Mouse (Mus musculus) embryo, embryonic 9.5 days (tissue): ENCODE measurements at regions not wholly inside any gene's neighbourhood (a gene's known extent, or its start where the extent isn't known, plus 50 kb on each side); places are given as distances from the start of the nearest gene placed in this dataset.

Source experiments
- DNase-seq: peaks from one replicate; pipeline ENCODE4 v3.0.0-alpha.2; 2017; ENCODE audit errors: extremely low spot score

DNA sequence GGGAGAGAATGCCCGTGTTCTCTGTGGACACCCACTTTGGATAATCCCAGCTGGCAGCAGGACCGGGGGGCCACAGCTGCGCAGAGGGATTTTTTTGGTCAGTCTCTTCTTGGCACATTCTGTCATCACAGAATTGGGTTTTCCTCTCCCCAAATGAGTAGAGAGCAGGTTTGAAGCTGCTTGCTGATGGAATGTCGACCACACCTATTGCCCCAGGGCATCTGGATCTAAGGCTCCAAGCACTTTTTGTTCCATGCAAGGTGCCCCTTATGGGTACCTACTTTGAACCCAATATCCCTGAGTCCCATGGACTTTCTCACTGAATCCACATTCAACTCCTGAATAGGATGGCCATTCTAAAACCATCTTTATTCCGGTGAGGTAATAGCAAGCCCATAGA is 314.3 kb upstream of the Npvf start:
- DNase-seq = no peak

DNA sequence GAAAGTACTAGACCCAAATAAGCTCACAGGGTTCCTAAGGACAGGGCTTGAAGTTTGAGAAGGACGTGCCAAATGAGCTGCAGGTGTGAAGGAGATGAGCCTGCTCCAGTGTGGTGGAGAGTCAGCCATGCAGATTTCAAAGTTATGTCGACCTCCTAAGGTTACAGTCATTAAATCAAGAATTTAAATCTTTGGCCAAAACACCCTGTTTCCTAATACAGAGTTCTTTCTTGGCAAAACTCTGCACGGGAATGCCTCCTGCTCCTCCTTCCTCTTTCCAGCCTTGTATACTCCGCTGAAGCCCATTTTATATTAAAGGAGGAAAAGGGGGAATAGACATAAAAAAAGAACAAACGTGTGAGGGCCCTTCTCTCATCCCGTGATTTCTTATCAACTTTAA is 315.1 kb upstream of the Npvf start:
- DNase-seq = no peak

DNA sequence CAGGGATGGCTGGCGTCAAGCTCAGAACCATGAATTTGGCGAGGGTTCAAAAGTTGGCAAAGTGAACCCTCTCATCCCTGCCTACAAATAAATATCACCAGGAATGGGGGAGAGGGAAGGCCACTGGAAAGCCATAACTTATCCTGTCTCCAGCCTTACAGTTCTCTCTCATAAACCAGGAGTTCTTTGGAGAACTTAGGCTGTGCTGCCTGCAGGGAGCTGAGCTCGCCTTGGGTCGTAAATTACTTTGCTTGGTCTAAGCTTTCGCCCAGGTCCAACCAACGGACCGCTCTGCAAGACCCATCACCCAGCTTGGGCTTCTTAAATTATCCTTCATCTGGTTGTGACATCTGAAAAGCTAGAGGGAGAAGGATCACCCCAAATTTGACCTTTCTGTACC is 315.8 kb upstream of the Npvf start:
- no peak for DNase-seq

DNA sequence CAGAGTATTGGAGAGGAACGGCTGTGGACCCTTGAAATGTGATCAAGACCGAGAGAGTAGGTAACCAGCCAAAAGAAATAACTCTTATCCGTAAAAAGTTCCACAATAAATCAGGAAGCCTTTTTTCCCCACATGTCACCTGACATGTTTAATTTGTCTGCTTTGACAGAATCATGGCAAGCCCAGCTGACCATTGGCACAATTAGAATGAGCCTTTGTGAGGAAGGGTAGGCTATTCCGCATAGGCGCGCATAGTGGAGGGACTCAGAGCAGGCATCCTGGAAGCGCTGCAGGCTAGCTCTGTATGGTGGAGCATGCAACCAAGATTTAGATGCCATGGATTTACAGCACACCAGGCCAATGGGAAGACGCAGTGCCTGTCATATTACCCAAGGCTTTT is 316.5 kb upstream of the Npvf start:
- no peak for DNase-seq

DNA sequence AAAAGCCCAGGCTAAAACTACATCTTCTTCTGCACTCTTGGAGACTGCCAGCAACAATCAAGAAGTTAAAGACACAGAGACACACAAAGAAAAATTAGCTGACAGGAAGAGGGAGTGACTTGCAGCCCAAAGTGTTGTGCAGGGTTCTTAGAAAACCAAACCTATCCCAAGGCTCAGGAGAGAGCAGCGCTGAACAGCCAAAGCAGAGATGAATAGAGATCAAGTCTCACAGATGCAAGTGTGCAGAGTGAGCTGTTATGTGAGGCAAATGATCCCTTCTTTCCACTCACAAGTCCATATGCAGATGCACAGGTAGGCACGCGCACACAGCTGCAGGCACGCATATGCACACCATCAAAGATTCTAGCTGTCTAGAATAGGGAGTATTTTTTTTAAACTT is 318.0 kb upstream of the Npvf start:
- DNase-seq = no peak

DNA sequence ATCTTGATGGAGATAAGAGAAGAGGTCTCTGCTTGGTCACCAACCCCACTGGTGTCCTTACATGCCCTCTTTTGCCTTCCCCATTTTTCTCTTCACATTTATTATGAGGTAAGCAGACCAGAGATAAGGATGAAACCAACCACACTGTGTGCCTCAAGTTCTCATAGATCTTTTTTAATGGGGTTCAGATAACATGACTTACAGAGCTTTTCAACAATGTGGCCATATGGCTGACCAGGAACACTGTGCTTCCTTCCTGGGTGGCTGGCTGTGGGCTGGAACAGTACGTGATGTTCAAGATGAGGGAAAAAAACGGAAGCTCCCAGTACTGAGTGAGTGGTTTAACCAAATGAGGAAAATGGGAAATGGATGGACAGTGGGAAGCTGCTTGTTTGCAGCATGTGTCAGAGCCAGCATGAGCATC is 319.0 kb upstream of the Npvf start:
- no peak for DNase-seq

DNA sequence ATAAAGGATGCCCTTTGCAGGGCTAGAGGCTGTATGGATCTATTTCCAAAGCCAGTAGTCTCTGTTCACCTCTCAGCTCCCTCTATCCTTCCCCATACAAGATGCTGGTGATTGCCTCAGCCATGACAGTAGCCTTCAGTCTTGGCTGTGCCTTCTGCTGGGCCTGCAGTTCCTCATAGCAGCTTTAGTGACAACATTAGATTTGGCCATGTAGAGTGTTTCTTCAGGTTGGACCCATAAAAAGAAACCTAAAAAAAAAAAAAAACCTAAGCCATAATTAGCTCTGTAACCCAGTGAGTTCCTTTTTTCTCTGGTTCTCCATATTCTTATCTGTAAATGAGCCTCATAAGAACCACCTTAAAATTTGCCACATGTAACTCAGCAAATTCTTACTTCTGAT is 319.6 kb upstream of the Npvf start:
- no peak for DNase-seq

DNA sequence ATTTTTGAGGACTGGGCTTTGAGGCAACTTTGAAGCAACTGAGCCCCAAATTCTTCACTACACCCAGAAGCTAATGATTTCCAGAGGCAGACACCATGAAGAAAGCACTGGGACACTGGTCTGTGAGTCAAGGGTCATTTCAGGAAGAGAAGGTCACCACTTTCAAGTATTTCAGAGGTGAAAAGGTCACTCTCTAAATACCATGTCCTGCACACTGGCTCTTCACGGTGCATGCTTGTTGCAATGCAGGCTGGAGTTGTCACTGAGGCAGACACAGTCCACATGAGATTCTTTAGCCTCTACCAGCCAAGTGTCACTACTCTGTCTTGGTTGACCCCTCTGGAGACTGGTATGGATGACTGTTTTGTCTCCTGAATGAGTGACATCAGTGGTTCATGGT is 320.7 kb upstream of the Npvf start:
- no peak for DNase-seq

DNA sequence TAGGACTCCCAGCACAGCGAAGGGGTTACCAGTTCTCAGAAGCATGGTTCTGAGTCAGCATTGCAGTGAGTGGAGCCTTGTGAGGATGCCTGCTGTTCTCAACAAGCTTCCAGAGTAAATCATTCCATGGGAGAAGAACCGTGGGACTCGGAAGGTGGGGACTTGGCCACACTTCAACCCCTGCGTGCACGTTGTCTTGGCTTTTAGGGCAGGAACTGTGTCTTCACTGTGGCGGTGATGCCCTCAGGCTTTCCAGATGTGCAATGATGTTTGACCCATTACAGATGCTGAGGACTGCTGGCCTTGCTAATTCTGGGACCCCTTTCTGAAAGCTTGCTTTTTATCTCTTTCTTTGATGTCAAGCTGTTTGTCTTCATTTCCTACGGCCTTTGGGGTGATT is 322.7 kb upstream of the Npvf start:
- peak; percentile 52 for DNase-seq

DNA sequence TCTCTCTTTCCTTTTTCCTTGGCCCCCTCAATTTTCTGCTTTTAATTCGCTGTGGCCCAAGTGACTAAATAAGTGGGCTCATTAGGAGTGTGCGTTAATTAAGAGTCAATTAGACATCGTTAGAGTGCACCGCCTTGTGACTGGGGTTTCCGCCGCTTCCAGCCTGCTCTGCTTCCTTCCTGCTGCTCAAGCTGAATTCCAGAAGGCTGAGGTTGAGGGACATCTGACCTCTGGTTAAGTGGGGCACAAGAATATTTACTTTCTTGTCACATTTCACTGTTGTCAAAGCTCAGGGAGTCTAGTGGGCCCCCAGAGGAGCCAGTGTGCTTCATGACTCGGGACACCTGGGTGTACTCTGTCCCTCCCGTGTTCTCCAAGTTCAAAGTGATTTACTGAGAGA is 323.1 kb upstream of the Npvf start:
- peak; percentile 67 for DNase-seq

DNA sequence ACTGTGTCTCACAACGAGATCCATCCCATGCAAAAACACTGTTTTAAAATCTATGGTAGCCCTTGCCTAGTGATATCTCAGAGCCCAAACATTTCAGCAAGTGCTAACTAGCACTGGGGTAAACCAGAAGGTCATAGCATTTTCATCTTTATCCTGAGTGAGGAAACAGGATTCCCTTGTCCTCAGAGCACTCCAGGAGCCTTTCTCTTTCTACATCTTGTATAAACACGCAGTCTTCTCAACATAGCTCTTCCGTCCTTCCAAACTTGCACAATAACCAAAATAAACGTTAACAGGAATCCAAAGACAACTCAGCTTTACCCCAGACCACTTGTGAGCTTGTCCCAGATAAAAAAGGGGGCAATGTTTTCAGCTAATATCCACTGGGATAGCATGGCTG is 323.8 kb upstream of the Npvf start:
- no peak for DNase-seq

DNA sequence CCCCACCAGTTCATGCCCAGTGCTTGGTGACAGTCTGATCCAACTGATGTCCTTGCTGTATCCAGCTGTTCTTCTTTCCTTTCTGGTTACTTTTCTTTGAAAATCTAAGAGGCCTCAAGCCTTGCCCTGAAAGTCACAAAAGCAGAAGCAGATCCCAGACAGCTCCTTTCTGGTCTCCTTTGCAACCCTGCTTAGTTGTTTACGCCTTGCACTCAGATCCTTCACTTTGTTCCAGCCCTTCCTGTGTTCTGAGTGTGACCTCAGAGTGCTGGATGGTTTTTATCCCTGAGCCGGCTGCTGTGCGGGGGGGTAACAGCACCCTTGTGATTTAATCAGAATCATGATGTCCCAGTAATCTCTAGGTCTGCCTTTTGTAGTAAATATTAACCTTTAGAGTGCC is 324.3 kb upstream of the Npvf start:
- DNase-seq = no peak

DNA sequence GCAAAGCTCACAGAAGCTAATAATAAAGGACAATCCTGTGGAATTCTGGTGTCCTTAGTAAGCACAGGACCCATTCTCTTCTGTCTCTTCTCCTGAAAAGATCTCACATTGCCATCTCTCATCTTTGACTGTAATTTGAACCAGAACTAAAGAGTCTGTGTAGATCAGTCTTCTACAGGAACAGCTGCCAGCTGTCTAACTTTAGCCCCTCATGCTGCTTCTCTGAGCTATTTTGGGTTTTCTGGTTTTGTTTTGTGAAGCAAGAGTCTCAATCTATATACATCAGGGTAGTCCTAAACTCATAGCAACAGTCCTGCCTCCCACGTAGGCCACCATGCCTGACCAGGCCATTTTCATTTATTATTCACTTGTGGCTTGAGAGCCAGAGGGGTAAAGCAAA is 325.5 kb upstream of the Npvf start:
- no peak for DNase-seq

DNA sequence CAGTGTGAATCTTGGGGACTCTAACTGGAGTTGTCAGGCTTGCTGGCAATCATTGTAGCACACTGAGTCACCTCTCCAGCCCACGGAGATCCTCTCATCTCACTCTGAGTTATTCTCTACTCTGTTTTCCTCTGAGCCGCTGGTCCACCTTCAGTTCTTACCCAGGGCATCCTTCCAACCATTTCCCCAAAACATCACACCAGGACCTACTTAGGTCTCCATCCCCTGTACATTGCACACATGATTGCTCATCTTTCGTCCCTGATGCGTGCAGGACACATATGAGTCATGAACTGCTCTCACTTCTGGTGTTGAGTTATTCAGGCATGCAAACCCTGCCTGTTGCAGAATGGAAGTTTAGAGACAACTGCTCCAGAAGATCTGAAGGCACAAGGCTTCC is 326.1 kb upstream of the Npvf start:
- DNase-seq = no peak

DNA sequence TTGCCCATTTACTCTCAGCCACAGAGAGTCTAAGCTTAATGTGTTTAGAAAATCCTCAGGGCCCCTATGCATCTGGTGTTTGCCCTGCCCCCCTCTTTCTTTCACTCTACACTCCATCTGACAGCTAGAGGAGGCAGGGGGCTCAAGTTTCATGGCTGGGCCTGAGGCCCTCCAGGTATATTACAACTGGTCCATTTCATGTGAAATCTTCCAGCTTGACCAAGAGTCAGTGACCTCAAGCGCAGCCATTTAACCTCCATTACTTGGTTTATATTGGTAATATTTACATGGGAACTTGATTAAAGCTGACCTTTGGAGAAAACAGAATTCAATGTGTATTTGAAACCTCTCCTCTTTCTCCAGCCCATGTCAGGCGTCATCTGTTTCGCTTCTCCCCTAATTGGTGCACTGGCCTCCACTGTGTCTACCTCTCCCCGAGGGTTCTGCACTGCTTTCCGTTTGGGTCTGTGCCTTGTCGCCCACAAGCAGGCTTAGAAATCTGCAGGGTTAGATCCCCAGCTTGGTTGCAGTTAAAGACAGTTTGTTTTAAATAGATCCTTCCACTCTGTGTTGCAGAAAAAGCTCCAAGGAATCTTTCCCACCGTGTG is 327.6 kb upstream of the Npvf start:
- peak; percentile 63 for DNase-seq

DNA sequence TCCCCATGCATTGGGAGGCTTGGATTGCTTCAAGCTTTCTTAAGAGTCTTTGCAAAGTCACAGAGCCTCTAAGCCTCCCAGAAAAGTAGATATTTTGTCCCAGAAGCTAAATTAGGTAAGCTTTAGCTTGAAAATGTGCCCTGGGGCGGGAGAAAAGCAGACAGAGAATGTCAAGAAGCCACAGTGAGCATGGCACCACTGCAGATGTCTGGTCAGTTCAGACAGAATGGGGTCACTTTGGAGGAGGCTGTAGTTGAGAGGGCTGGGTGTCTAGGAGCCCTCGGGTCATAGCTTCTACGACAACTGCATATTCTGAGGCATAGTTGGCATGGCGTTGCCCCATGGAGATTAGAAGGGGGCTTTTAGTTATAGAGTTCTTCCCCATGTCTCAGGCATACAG is 328.6 kb upstream of the Npvf start:
- DNase-seq = no peak

DNA sequence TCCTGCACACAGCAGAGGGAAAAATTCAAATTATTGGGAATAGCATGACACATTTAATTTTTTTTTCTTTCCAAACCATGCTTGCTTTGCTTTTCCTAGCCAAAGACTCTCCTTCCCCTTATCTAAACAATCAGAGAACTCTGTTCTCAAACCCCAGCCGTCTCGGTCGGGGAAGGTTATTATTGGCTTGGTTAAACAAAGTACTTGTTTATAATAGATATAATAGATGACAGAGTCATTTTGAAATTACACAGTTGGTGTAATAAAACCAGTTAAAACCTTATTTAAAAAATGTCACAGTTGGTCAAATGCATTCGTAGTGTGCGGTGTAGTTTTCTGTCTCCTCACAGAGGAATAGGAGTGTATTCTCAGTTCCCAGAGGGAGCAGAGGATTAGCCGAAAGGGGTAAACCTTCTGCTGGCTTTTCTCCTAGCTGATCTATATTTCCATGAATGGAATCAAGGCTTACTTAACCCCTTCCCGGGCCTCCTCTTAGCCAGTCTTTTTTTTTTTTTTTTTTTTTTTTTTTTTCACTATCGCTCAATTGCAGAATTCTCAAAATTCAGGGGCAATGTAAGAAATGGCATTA is 329.4 kb upstream of the Npvf start:
- no peak for DNase-seq

DNA sequence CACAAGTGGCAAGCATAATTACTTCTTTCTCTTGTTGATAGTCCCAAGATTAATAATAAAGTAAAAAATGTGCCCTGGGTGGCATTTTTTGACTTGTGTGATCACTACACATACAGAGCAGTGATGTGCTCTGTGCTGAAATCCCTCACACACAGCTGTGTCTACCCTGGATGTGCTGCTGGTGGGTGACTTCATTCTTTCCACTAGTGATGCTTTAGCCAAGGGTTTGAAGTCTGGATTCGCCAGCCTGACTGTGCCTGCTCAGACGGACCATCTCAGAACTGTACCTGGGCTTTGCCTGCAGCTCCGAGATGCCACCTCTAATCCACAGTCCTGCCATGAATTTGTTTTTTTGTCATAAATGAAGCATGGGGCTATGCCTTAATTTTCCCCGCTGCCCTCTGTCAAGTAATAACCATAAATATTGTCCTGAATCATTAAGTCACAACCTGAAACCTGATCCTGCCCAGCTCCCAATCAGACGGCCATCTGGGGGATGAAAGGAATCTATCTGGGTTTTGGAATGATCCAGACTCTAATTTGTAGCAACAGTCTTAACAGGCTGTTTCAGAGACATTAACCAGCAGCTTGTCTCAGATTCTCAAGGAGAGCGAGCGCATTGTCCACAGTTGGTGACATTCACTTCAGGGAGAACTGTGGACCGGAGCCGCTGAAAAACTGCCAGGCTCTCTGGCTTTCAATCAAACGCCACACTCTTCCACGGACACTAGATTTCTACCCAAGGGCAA is 330.1 kb upstream of the Npvf start:
- no peak for DNase-seq

DNA sequence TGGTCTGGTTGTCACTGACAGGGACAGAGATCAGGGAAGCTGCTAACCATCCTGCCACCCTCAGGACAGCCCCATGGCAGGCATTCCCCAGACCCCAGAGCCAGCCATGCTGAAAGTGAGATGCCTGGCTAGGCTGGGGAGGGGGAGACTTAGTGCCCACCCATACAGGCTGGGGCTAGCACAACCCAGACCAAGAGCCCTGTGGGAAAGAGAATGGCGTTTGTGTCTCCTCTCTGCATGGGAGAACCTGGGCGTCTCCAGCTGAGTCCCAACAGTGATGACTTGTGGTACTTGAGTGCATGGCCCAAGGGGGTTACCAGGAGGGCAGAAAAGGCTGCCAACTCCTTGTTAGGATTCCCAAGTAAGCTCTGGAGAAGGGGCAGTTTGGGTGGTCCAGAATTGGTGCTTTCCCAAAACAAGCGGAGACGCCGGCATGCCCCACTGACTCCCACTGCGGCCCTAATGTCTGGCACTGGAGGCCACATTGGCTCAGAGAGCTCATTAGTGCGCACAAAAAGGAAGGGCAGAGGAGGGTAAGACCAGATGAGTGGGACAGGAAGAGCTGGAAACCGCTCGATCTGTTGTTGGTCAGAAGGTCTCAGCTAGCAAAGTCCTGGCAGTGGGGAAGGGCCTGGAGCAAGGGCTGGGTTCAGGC is 332.2 kb upstream of the Npvf start:
- no peak for DNase-seq

DNA sequence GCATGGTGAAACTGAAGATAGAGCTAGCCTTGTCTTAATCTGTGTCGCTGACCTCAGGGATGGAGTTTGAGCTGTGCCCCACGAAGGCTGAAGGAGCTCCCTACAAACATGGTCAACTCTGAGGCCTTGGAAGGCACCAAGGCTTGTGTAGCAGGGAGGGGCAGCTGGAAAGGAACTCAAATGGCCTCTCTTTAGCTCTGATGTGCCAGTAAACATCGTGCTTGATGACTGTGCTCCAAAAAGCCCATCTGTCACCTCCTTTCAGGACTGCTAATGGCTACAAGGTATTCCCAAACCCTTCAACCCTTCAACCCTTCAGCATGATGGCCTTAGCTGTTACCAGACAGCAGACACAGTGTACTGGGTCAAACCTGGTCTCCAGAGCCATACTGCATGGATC is 334.3 kb upstream of the Npvf start:
- no peak for DNase-seq

DNA sequence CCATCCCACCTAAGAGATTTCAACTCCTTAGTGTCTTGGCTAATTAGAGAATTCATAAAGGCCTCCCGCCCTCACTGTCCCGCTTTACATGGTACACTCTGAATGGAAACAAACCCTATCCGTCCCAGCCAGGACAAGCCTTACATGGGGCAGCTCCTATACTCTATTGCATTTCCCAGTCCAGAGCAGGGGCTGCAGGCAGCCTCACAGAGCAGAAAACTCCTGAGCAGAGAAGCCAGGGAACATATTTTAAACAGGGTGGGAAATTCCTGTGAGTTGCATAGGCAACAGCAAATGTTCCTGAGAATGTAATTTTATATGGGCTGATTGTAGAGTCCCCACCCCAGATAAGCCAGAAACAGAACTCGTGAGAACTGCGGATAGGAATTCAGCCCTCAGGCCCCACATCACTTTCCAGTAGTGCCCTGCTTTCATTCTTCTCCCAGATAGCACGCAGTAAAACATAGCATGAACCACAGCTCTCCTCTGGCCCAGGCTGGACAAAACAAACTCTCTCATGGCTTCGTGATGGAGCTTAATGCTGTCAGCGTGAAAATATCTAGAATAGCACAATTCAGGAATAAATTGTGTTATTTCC is 337.4 kb upstream of the Npvf start:
- no peak for DNase-seq

DNA sequence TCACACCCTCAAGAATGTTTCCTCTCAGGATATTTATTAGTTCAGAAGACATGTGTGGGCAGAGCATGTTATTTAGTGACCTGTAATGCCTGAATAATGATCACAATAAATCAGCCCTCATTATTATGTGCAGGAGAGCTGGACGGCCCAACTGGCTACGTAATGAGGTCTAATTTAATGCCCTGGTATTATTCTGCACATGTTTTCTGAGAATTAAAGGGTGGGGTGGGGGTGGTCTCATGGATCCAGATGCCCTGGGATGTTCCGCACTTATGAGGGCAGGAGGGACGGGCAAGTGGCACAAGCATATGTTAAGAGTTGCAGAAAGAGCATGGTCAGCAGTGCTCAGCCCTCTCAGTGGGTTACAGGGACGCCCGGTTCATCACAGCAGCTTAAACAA is 339.7 kb upstream of the Npvf start:
- no peak for DNase-seq

DNA sequence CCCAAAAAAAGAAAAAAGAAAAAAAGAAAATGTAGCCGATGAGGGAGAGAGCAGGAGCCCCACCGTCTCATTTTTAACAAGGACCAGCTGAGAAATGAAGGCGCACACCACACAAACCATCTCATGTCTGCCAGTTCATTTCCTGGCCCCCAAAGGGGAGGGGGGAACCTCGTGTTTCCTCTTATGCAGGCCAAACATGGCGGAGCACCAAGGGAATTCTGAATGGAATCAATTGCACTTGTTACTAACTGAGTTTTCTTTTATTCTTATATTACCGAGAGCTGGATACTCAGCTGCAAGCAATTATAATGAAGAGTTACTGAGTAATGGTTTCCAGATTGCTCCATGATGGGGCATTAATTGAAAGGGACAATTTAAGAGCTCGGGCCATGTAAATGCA is 348.5 kb upstream of the Npvf start:
- DNase-seq = no peak
